Mouse (Mus musculus): ENCODE results near the gene Prkce. TPM values are rescaled to one million over a fixed set of nuclear protein-coding genes. Genes with fewer than 3 reads are reported as not detected.
A peak's percentile ranks its signal among the peaks of the same experiment; 100 is the strongest.

Gene Prkce
- polyA plus RNA-seq, 1 experiment from 2014 or later = 6.8 TPM

DNA sequence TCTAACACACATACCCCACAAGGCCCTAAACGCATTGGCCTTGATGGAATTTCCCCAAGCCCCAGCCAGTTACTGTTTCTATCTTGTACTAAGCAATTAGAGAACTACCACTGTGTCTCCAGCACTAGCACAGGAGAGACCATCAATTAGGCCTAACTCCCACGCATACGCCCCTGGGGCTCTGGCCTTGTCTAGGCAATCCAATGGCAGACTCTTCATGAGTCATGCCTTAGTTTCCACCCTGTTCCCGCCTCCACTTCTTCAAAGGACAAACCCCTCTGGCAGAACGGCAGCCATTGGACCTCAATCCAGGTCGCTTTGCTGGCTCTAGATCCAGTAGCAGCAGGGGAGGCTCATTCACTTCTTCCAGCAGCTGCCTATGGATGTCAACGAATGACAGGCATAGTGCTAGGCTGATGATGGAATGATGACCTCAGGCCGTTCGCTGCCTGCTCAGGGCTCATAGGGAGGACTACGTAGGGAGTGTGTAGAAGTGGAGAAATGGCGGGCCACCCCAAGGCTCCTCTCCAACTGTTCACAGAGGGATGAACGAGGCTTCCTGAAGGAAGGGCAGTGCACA is 481.4 kb downstream of the Prkce start:
- WGBS = 81% methylated on average over 12 of the region's 12 CpGs
- Histone ChIP-seq H3K4me1 (peaks cover 2% of the 10 kb centered on the region; the same call in 1 of the 2 replicates), H3K27ac (no peak overlapping the region), H3K27me3 (no peaks in the 10 kb centered on the region), H3K9me3 (replicated peaks) (no peaks in the 10 kb centered on the region), H3K4me2 (no peak overlapping the region), H3K9ac (no peak overlapping the region), H3K36me3 (no peaks in the 10 kb centered on the region), H3K4me3 (replicated peaks) (no peak overlapping the region)
- ATAC-seq (replicated peaks; ENCODE audit: low FRiP score) = no peak

DNA sequence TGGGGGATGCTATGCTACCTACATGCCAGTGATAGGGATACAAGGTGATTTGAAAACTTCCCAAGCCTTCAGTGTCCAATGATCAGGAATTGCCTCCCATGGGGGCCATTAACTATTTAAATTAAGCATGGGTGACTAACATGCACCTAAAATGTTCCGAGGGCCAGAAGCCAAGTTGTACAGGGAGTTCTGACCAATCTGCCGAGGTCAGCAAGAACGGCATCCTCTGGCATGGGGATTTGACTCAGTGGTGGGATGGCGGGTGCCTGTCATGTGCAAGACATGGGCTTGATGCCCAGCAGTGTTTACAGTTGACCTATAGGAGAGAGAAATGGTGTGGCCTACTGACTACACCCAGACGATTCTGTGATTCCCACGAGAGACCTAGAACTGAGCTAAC is 482.7 kb downstream of the Prkce start:
- Histone ChIP-seq H3K27ac (no peak overlapping the region), H3K9me3 (replicated peaks) (no peaks in the 10 kb centered on the region), H3K4me3 (replicated peaks) (no peak overlapping the region), H3K4me2 (no peak overlapping the region), H3K9ac (no peak overlapping the region), H3K4me1 (no peaks in the 10 kb centered on the region), H3K27me3 (no peaks in the 10 kb centered on the region), H3K36me3 (no peaks in the 10 kb centered on the region)
- ATAC-seq (replicated peaks; ENCODE audit: low FRiP score) = no peak
- WGBS = 90% methylated on average over 6 of the region's 6 CpGs

DNA sequence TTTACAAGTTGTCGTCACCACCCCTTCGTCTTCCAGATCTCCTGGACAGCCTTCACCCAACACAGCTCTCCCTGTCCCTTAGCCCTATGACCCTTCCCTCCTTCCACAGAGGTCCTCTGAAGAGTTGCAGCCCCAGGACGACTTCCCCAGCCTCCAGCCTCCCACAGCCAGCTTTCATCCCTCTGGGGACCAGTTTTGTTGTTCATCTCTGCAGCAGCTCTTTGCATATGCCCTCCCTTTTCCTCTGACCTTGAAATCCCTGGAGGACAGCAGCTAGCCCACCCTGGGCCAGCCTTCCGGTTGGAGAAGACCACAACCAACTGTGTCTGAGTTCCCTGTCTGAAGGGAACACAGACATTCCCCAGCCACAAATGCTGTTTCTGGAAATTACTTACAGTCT is 483.5 kb downstream of the Prkce start:
- H3K9ac ChIP-seq = no peak overlapping the region
- 57% methylated on average over 4 of the region's 4 CpGs for WGBS
- H3K4me1 ChIP-seq = no peaks in the 10 kb centered on the region
- H3K9me3 ChIP-seq (replicated peaks) = no peaks in the 10 kb centered on the region
- H3K4me3 ChIP-seq (replicated peaks) = no peak overlapping the region
- no peaks in the 10 kb centered on the region for H3K36me3 ChIP-seq
- H3K4me2 ChIP-seq = no peak overlapping the region
- no peak for ATAC-seq (replicated peaks; ENCODE audit: low FRiP score)
- no peaks in the 10 kb centered on the region for H3K27me3 ChIP-seq
- 0 out of 2 replicates have a peak overlapping the region, but pooled peaks have one; percentile 15 for H3K27ac ChIP-seq

DNA sequence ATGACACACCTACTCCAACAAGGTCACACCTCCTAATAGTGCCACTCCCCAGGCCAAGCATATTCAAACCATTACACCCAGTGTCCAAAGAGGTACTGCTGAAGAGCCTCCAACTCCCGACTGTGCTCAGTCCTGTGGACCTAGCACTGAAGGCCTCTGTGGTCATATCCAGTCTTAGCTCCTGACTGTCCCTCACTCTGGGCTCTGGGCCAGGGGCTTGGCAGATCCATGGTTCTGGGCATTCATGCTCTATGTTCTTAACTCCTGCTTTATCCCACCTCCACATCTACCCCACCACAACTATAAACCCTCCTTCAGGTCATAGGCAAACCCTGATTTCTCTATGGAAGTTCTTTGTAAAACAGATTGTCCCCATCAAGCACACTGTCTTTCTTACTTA is 485.2 kb downstream of the Prkce start:
- no peak overlapping the region for H3K9ac ChIP-seq
- H3K36me3 ChIP-seq = no peaks in the 10 kb centered on the region
- H3K27me3 ChIP-seq = no peaks in the 10 kb centered on the region
- H3K4me3 ChIP-seq (replicated peaks) = no peak overlapping the region
- no peak for ATAC-seq (replicated peaks; ENCODE audit: low FRiP score)
- 94% methylated on average over 1 of the region's 1 CpGs for WGBS
- no peak overlapping the region for H3K27ac ChIP-seq
- H3K4me2 ChIP-seq = no peak overlapping the region
- no peaks in the 10 kb centered on the region for H3K9me3 ChIP-seq (replicated peaks)
- no peaks in the 10 kb centered on the region for H3K4me1 ChIP-seq

DNA sequence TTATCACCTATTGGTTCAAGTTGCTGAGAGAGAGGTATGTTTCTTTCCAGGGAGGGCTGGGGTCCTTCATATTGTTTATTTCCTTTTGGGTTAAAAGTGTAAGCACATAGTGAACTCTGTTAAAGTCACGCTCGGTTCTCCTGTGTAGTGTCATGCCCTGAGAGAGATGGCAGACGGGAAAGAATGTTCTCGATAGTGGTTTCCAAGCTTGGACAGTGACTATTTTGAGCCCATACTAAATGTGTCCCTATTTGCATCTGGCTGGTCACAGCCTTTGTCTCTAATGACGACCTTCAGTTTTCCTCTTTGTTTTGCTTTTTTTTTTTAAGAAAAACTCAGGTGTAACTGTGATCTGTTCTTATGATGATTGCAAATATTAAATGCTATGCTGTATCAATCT is 488.8 kb downstream of the Prkce start:
- H3K4me2 ChIP-seq = no peak overlapping the region
- H3K27ac ChIP-seq = no peak overlapping the region
- no peaks in the 10 kb centered on the region for H3K9me3 ChIP-seq (replicated peaks)
- no peak for ATAC-seq (replicated peaks; ENCODE audit: low FRiP score)
- WGBS = 84% methylated on average over 5 of the region's 5 CpGs
- H3K9ac ChIP-seq = no peak overlapping the region
- no peaks in the 10 kb centered on the region for H3K36me3 ChIP-seq
- H3K4me1 ChIP-seq = no peaks in the 10 kb centered on the region
- H3K27me3 ChIP-seq = no peaks in the 10 kb centered on the region
- no peak overlapping the region for H3K4me3 ChIP-seq (replicated peaks)

DNA sequence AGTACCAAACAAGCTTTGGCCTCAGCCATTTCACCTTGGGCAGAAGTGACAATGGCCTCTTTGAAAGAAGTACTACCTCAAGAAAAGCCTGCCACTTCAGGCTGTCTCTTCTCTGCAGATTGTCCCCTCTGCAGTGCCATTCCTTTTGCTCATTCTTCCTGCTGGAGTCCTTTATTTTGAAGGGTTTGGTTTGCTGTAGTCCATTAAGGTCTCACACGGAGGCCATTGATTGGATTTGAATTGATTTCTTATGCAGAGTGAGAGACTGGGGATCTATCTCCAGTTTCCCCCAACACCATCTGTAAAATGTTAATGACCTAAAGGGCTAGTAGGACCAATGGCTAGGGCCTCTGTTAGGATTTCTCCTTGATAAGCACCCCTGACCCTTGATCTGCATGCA is 494.7 kb downstream of the Prkce start:
- ATAC-seq (replicated peaks; ENCODE audit: low FRiP score) = no peak
- H3K27me3 ChIP-seq = no peaks in the 10 kb centered on the region
- no peak overlapping the region for H3K4me2 ChIP-seq
- no peak overlapping the region for H3K4me3 ChIP-seq (replicated peaks)
- H3K9ac ChIP-seq = no peak overlapping the region
- H3K27ac ChIP-seq = no peak overlapping the region
- H3K9me3 ChIP-seq (replicated peaks) = no peaks in the 10 kb centered on the region
- WGBS = 75% methylated on average over 1 of the region's 1 CpGs
- H3K4me1 ChIP-seq = no peaks in the 10 kb centered on the region
- no peaks in the 10 kb centered on the region for H3K36me3 ChIP-seq

DNA sequence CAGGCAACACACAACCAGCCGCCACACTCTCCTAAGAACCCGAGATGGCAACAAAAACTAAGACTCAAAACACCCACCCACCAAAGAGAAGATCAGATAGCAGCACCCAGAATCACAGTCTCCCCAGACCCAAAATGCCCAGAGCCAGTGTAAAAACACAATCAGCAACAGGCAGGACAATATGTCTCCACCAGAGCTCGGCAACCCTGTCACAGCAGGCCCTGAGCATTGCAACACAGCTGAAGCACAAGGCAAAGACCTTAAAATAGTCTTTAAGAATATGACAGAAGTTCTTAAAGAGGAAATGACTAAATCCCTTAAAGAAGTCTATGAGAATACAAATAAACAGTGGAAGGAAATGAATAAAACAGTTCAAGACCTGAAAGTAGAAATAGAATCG is 495.9 kb downstream of the Prkce start:
- no peak overlapping the region for H3K9ac ChIP-seq
- no peak overlapping the region for H3K4me2 ChIP-seq
- no peaks in the 10 kb centered on the region for H3K4me1 ChIP-seq
- no peaks in the 10 kb centered on the region for H3K9me3 ChIP-seq (replicated peaks)
- H3K4me3 ChIP-seq (replicated peaks) = no peak overlapping the region
- no peak for ATAC-seq (replicated peaks; ENCODE audit: low FRiP score)
- no peaks in the 10 kb centered on the region for H3K27me3 ChIP-seq
- H3K27ac ChIP-seq = peak overlapping the region; percentile 60
- 79% methylated on average over 4 of the region's 4 CpGs for WGBS
- no peaks in the 10 kb centered on the region for H3K36me3 ChIP-seq

DNA sequence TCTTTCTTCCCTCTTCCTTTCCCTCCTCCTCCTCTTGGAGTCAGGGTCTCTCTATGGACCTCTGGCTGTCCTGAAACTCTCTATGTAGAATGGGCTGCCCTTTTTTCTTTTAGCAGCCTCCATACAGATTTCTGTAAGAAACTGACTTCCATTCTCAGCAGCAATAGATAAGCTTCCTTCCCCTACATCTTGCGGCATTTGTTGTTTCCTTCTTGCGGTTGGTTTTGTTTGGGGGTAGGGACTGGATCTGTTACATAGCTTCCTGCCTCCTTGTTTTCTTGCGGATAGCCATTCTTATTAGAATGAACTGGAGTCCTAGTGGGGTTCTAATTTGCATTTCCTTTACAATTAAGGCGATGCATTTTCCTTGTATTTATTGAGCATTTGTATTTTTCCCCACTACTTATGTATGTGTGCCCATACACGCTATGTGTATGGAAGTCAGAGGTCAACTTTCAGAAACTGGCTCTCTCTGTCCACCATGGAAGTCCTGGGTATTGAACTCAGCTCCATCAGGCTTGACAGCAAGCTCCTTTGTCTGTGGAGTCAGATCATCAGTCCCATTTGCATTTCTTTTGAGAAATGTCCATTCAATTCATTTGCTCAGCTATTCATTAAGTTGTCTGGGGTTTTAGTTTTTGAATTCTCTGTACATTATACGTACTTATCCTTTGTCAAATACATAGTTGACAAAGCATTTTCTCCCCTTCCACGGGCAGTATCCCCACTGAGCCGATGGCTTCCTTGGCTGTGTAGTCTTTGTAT is 500.4 kb downstream of the Prkce start:
- Histone ChIP-seq H3K36me3 (no peaks in the 10 kb centered on the region), H3K27me3 (no peaks in the 10 kb centered on the region), H3K4me3 (replicated peaks) (no peak overlapping the region), H3K9me3 (replicated peaks) (no peaks in the 10 kb centered on the region), H3K4me1 (peaks cover 13% of the 10 kb centered on the region), H3K9ac (no peak overlapping the region), H3K4me2 (no peak overlapping the region), H3K27ac (no peak overlapping the region)
- 89% methylated on average over 8 of the region's 8 CpGs for WGBS
- no peak for ATAC-seq (replicated peaks; ENCODE audit: low FRiP score)

DNA sequence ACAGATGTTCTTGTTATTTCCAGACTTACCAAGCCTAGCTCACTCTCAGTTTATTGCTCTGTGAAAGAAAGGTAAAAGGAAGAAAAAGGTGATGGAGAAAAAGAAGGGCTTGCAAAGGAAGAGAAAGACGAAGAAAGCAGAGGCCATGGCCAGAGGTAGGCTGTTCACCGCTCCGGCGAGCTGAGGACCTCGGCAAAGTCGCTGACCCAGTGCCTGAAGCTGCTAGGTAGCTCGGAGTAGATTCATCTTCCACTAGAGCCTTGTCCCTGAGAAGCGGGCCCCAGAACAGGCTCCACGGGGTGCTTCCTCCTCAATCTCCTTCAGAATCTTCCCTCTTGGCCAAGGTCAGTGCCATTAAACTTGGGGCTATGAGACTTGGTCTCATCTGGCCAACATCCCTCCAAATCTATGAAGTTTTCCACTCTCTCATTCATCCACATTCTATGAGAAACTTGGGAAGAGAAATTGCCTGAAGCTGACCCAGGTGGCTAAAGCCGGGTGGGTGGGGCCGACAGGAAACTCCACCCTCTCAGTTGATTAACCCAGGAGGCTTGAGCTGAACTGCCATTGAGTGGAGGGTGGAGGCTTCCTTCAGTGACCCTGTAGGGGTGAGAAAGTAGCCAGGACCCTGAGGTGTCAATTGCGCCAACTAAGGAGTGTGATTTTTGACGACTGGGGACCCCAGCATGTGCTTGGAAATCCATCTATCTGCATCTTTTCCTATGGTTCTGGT is 502.2 kb downstream of the Prkce start:
- no peak overlapping the region for H3K27ac ChIP-seq
- no peak overlapping the region for H3K4me3 ChIP-seq (replicated peaks)

DNA sequence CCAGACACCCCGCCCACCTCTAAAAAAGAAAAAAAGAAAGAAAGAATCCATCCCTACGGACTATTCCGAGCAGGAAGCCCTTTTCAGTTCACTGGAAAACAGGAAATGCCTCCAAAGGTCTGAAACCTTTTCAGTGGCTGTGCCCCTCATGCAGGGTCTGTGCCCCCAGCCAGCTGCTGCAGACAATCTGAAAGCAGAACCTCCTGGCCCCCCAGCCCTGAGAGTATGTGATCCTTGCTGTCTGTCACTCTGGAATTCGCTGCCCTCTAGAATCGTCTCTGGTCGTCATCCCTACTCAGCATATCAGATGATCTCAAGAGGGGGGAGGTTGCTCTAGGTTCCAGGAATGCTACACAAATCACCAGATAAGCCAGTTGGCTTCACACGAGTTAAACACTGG is 503.1 kb downstream of the Prkce start:
- peaks cover 13% of the 10 kb centered on the region for H3K4me1 ChIP-seq
- no peak; the same call in 1 of the 2 replicates for ATAC-seq (replicated peaks; ENCODE audit: low FRiP score)
- H3K36me3 ChIP-seq = no peaks in the 10 kb centered on the region
- no peaks in the 10 kb centered on the region for H3K27me3 ChIP-seq
- peak overlapping the region; percentile 31; the same call in 1 of the 2 replicates for H3K4me2 ChIP-seq
- no peak overlapping the region for H3K4me3 ChIP-seq (replicated peaks)
- peak overlapping the region; percentile 60; the same call in 1 of the 2 replicates for H3K27ac ChIP-seq
- no peak overlapping the region for H3K9ac ChIP-seq
- no peaks in the 10 kb centered on the region for H3K9me3 ChIP-seq (replicated peaks)
- 26% methylated on average over 7 of the region's 7 CpGs for WGBS

More for the DNA sequence above, 502.2 kb downstream of the Prkce start:
- H3K36me3 ChIP-seq = no peaks in the 10 kb centered on the region
- no peaks in the 10 kb centered on the region for H3K27me3 ChIP-seq
- no peak overlapping the region for H3K9ac ChIP-seq
- H3K9me3 ChIP-seq (replicated peaks) = no peaks in the 10 kb centered on the region
- 79% methylated on average over 13 of the region's 13 CpGs for WGBS
- ATAC-seq (replicated peaks; ENCODE audit: low FRiP score) = no peak
- no peak overlapping the region for H3K4me2 ChIP-seq
- peaks cover 13% of the 10 kb centered on the region for H3K4me1 ChIP-seq

DNA sequence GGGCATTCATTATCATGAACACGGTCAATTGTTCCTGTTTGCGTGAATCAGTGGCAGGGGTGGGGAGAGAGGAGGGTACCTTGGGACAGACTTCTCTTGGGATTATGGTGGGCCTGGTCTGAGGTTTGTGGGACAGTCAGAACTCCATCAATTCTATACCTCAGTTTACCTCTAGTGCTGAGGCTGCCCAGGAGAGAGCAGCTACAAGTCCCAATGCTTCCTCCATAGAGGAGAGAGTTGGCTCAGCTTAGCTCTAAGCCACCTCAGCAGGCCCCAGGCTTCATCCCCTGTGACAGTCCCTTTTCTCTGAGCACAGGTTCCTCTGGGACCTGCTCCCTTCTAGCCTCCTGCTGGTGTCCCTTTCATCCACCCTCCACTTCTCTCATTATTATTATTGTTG is 507.4 kb downstream of the Prkce start:
- 82% methylated on average over 2 of the region's 2 CpGs for WGBS
- Histone ChIP-seq H3K36me3 (no peaks in the 10 kb centered on the region), H3K4me3 (replicated peaks) (no peak overlapping the region), H3K4me1 (peaks cover 13% of the 10 kb centered on the region), H3K27me3 (no peaks in the 10 kb centered on the region), H3K9ac (no peak overlapping the region), H3K9me3 (replicated peaks) (no peaks in the 10 kb centered on the region), H3K4me2 (no peak overlapping the region), H3K27ac (no peak overlapping the region)
- ATAC-seq (replicated peaks; ENCODE audit: low FRiP score) = no peak

DNA sequence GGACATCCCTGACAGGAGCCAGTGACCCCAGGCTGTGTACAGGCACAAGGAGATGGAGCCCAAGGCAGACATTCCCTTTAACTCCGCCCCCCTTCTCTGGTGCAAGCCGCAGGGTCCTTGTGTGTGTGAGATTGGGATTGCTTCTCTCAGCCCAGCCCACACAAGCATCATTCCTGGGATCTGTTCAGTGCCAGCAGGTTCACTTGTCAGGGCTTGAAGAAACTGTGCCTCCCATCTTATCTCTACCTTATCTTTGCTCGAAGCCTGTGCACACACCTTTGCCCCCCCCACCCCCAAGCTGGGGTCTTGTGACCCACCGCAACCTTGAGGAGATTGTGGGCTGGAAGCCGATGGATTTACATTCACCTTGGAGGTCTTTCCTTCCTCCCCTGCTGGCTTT is 508.8 kb downstream of the Prkce start:
- H3K9me3 ChIP-seq (replicated peaks) = no peaks in the 10 kb centered on the region
- no peaks in the 10 kb centered on the region for H3K27me3 ChIP-seq
- H3K36me3 ChIP-seq = no peaks in the 10 kb centered on the region
- H3K4me1 ChIP-seq = 0 out of 2 replicates have a peak, but pooled peaks cover under 1% of the 10 kb centered on the region
- 78% methylated on average over 5 of the region's 5 CpGs for WGBS
- no peak overlapping the region for H3K9ac ChIP-seq
- no peak overlapping the region for H3K4me3 ChIP-seq (replicated peaks)
- no peak overlapping the region for H3K4me2 ChIP-seq
- no peak for ATAC-seq (replicated peaks; ENCODE audit: low FRiP score)
- no peak overlapping the region for H3K27ac ChIP-seq

Data from kidney, embryonic 15.5 days (tissue).